Mouse (Mus musculus): Measurements from ENCODE around the gene Adam22. TPM values are rescaled to one million over a fixed set of nuclear protein-coding genes. Genes with fewer than 3 reads are reported as not detected.

The Adam22 gene
- polyA plus RNA-seq, 1 experiment = 5.6 TPM

- H3K27ac ChIP-seq (ENCODE audit: insufficient read depth, low read length) = no peak overlapping the region
- no peaks in the 10 kb centered on the region for H3K27me3 ChIP-seq (ENCODE audit: control insufficient read depth, insufficient read depth, low read length, poor library complexity, severe bottlenecking)
- H3K9ac ChIP-seq (ENCODE audit: low read depth, poor library complexity, severe bottlenecking) = no peak overlapping the region
- no peaks in the 10 kb centered on the region for H3K4me1 ChIP-seq (ENCODE audit: control insufficient read depth, insufficient read depth, low read length)
- H3K9me3 ChIP-seq (replicated peaks; ENCODE audit: control insufficient read depth, insufficient read depth, low read length, poor library complexity, severe bottlenecking) = no peaks in the 10 kb centered on the region
- no peak for TF ChIP-seq CTCF (IDR thresholded peaks at IDR 0.05; ENCODE audit: low read depth, low read length)
- TF ChIP-seq EP300 (IDR thresholded peaks at IDR 0.05; ENCODE audit: insufficient read depth, low read depth, low read length) = no peak
- TF ChIP-seq POLR2A (IDR thresholded peaks at IDR 0.05; ENCODE audit: insufficient read depth, low read length) = no peak
- no peaks in the 10 kb centered on the region for H3K36me3 ChIP-seq (ENCODE audit: control insufficient read depth, insufficient read depth, low read length, poor library complexity, severe bottlenecking)
- H3K4me3 ChIP-seq (ENCODE audit: low read depth, low read length) = no peak overlapping the region
Observed at GRCm38 (mm10) chr5:8310907-8311306, 57.1 kb downstream of the Adam22 start.

DNA sequence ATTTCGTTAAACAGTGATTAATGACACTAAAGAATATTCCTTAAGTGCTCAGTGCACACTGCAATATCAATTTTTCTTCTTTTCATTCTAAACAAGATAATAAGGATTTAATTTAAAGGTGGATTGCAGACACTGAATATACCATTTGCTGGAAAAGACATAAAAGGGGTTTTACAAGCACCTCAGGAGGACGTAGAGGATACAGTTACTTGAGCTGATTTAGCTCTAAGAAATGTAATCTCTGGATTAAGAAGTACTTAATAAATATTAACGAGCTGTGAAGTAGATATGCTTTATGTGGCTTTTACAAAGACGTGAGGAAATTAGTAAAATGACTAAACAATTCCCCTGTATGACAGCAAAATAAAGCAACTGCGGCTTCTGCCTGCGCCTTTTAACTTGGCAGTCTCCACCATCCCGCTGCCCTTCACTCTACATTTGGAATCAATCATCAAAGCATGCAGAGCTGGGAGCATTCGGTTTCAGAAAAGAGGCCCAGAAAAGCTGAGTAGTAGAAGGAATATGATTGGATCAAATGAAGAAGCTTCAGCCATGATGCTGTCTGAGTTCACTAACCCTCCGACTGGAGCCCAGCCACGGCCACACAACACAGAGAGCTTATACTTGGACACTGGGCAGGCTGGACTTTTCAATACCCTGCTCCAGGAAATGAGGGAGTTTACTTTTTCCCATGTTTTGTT, 70.1 kb downstream of the Adam22 start:
- H3K27ac ChIP-seq (ENCODE audit: insufficient read depth, low read length) = no peak overlapping the region
- TF ChIP-seq EP300 (IDR thresholded peaks at IDR 0.05; ENCODE audit: insufficient read depth, low read depth, low read length) (no peak), POLR2A (IDR thresholded peaks at IDR 0.05; ENCODE audit: insufficient read depth, low read length) (no peak), CTCF (IDR thresholded peaks at IDR 0.05; ENCODE audit: low read depth, low read length) (no peak)
- no peaks in the 10 kb centered on the region for H3K36me3 ChIP-seq (ENCODE audit: control insufficient read depth, insufficient read depth, low read length, poor library complexity, severe bottlenecking)
- H3K4me3 ChIP-seq (ENCODE audit: low read depth, low read length) = no peak overlapping the region
- H3K27me3 ChIP-seq (ENCODE audit: control insufficient read depth, insufficient read depth, low read length, poor library complexity, severe bottlenecking) = no peaks in the 10 kb centered on the region
- H3K9me3 ChIP-seq (replicated peaks; ENCODE audit: control insufficient read depth, insufficient read depth, low read length, poor library complexity, severe bottlenecking) = no peaks in the 10 kb centered on the region
- H3K4me1 ChIP-seq (ENCODE audit: control insufficient read depth, insufficient read depth, low read length) = no peaks in the 10 kb centered on the region
- no peak overlapping the region for H3K9ac ChIP-seq (ENCODE audit: low read depth, poor library complexity, severe bottlenecking)

GRCm38 (mm10) chr5:8293287-8293686, 74.7 kb downstream of the Adam22 start:
- Histone ChIP-seq H3K9ac (ENCODE audit: low read depth, poor library complexity, severe bottlenecking) (no peak overlapping the region), H3K9me3 (replicated peaks; ENCODE audit: control insufficient read depth, insufficient read depth, low read length, poor library complexity, severe bottlenecking) (no peaks in the 10 kb centered on the region), H3K27ac (ENCODE audit: insufficient read depth, low read length) (no peak overlapping the region), H3K27me3 (ENCODE audit: control insufficient read depth, insufficient read depth, low read length, poor library complexity, severe bottlenecking) (no peaks in the 10 kb centered on the region), H3K36me3 (ENCODE audit: control insufficient read depth, insufficient read depth, low read length, poor library complexity, severe bottlenecking) (no peaks in the 10 kb centered on the region), H3K4me1 (ENCODE audit: control insufficient read depth, insufficient read depth, low read length) (no peaks in the 10 kb centered on the region), H3K4me3 (ENCODE audit: low read depth, low read length) (no peak overlapping the region)
- TF ChIP-seq CTCF (IDR thresholded peaks at IDR 0.05; ENCODE audit: low read depth, low read length) (no peak), POLR2A (IDR thresholded peaks at IDR 0.05; ENCODE audit: insufficient read depth, low read length) (no peak), EP300 (IDR thresholded peaks at IDR 0.05; ENCODE audit: insufficient read depth, low read depth, low read length) (no peak)

- no peaks in the 10 kb centered on the region for H3K4me1 ChIP-seq (ENCODE audit: control insufficient read depth, insufficient read depth, low read length)
- H3K27me3 ChIP-seq (ENCODE audit: control insufficient read depth, insufficient read depth, low read length, poor library complexity, severe bottlenecking) = no peaks in the 10 kb centered on the region
- H3K36me3 ChIP-seq (ENCODE audit: control insufficient read depth, insufficient read depth, low read length, poor library complexity, severe bottlenecking) = no peaks in the 10 kb centered on the region
- TF ChIP-seq POLR2A (IDR thresholded peaks at IDR 0.05; ENCODE audit: insufficient read depth, low read length) (no peak), CTCF (IDR thresholded peaks at IDR 0.05; ENCODE audit: low read depth, low read length) (no peak), EP300 (IDR thresholded peaks at IDR 0.05; ENCODE audit: insufficient read depth, low read depth, low read length) (no peak)
- no peak overlapping the region for H3K27ac ChIP-seq (ENCODE audit: insufficient read depth, low read length)
- H3K9me3 ChIP-seq (replicated peaks; ENCODE audit: control insufficient read depth, insufficient read depth, low read length, poor library complexity, severe bottlenecking) = no peaks in the 10 kb centered on the region
- H3K9ac ChIP-seq (ENCODE audit: low read depth, poor library complexity, severe bottlenecking) = no peak overlapping the region
- H3K4me3 ChIP-seq (ENCODE audit: low read depth, low read length) = no peak overlapping the region
Observed at GRCm38 (mm10) chr5:8291496-8291895, 76.5 kb downstream of the Adam22 start.

DNA sequence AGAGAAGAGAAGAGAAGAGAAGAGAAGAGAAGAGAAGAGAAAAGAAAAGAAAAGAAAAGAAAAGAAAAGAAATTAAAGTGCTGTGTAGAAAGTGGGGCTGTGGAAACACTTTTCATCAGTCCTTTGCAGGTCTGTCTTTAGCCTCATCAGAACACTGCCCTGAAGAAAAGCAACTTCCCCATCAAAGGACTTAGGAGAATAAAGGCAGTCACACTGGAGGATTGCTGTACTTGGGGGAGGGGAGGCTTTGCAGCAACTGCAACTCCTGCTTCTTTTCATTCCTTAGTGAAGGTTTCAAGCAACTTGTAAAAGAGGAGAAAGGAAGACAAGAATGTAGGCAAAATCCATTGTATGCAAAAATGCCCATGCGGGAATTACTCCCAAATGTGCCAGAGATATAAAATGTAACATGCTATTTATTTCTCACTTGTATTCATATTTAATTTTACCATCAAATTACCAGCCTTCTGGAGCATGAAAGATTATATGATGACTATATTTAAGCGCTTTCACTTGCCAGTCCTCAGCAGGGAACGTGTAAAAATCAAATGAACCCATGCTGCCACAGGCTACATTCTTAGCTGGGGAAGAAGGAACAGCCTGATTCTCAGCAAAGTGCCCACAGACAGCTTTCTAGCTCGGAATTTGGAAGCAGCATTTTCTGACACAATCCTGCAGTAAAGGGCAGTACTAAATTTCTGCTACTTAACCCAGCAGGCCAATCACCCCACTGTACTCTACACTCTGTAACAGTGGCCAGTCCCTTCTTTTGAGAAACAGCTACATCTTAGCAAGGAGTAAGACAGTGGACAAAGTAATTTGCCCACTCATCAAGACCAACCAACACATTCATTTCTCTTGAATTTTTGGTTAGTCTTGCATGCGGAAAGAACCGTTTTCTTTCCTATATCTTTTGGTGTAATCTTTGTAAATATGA, 78.0 kb downstream of the Adam22 start:
- TF ChIP-seq POLR2A (IDR thresholded peaks at IDR 0.05; ENCODE audit: insufficient read depth, low read length) (no peak), CTCF (IDR thresholded peaks at IDR 0.05; ENCODE audit: low read depth, low read length) (no peak), EP300 (IDR thresholded peaks at IDR 0.05; ENCODE audit: insufficient read depth, low read depth, low read length) (no peak)
- no peak overlapping the region for H3K9ac ChIP-seq (ENCODE audit: low read depth, poor library complexity, severe bottlenecking)
- H3K27ac ChIP-seq (ENCODE audit: insufficient read depth, low read length) = no peak overlapping the region
- H3K4me3 ChIP-seq (ENCODE audit: low read depth, low read length) = no peak overlapping the region
- H3K27me3 ChIP-seq (ENCODE audit: control insufficient read depth, insufficient read depth, low read length, poor library complexity, severe bottlenecking) = no peaks in the 10 kb centered on the region
- H3K4me1 ChIP-seq (ENCODE audit: control insufficient read depth, insufficient read depth, low read length) = no peaks in the 10 kb centered on the region
- H3K9me3 ChIP-seq (replicated peaks; ENCODE audit: control insufficient read depth, insufficient read depth, low read length, poor library complexity, severe bottlenecking) = no peaks in the 10 kb centered on the region
- H3K36me3 ChIP-seq (ENCODE audit: control insufficient read depth, insufficient read depth, low read length, poor library complexity, severe bottlenecking) = no peaks in the 10 kb centered on the region

- H3K9ac ChIP-seq (ENCODE audit: low read depth, poor library complexity, severe bottlenecking) = no peak overlapping the region
- H3K27ac ChIP-seq (ENCODE audit: insufficient read depth, low read length) = no peak overlapping the region
- H3K4me3 ChIP-seq (ENCODE audit: low read depth, low read length) = no peak overlapping the region
- no peaks in the 10 kb centered on the region for H3K27me3 ChIP-seq (ENCODE audit: control insufficient read depth, insufficient read depth, low read length, poor library complexity, severe bottlenecking)
- H3K9me3 ChIP-seq (replicated peaks; ENCODE audit: control insufficient read depth, insufficient read depth, low read length, poor library complexity, severe bottlenecking) = no peaks in the 10 kb centered on the region
- no peaks in the 10 kb centered on the region for H3K4me1 ChIP-seq (ENCODE audit: control insufficient read depth, insufficient read depth, low read length)
- no peak for TF ChIP-seq CTCF (IDR thresholded peaks at IDR 0.05; ENCODE audit: low read depth, low read length)
- no peak for TF ChIP-seq POLR2A (IDR thresholded peaks at IDR 0.05; ENCODE audit: insufficient read depth, low read length)
- no peak for TF ChIP-seq EP300 (IDR thresholded peaks at IDR 0.05; ENCODE audit: insufficient read depth, low read depth, low read length)
- no peaks in the 10 kb centered on the region for H3K36me3 ChIP-seq (ENCODE audit: control insufficient read depth, insufficient read depth, low read length, poor library complexity, severe bottlenecking)
Observed at GRCm38 (mm10) chr5:8284123-8284522, 83.8 kb downstream of the Adam22 start.
